Mouse (Mus musculus) forebrain, embryonic 13.5 days (tissue): Measurements from ENCODE around the gene Stpg4. TPM values are rescaled to one million over a fixed set of nuclear protein-coding genes. Genes with fewer than 3 reads are reported as not detected.

ENCODE experiments used
- ATAC-seq: fragments of 200-750 bp; cut with Nextera tagmentation; 2 replicates; pipeline ENCODE4 v1.8.0; 2017
- H3K27ac ChIP-seq: fragments of 300-500 bp; sonication (generic); 2 replicates; pipeline ENCODE4 v1.5.1; 2015; ENCODE audit warnings: inconsistent platforms, mild to moderate bottlenecking, moderate library complexity
- H3K27me3 ChIP-seq: fragments of 300-500 bp; sonication (generic); 2 replicates; pipeline ENCODE4 v1.6.1; 2015; ENCODE audit warnings: mild to moderate bottlenecking, inconsistent platforms
- H3K36me3 ChIP-seq: fragments of 300-500 bp; sonication (generic); 2 replicates; pipeline ENCODE4 v1.6.1; 2015; ENCODE audit warnings: mild to moderate bottlenecking, inconsistent platforms; ENCODE audit not compliant: poor library complexity, severe bottlenecking
- H3K4me1 ChIP-seq: fragments of 300-500 bp; sonication (generic); 2 replicates; pipeline ENCODE4 v1.6.1; 2015; ENCODE audit warnings: inconsistent platforms
- H3K4me2 ChIP-seq: fragments of 300-500 bp; sonication (generic); 2 replicates; pipeline ENCODE4 v1.6.1; 2015; ENCODE audit warnings: inconsistent platforms, mild to moderate bottlenecking, moderate library complexity
- H3K4me3 ChIP-seq: fragments of 300-500 bp; sonication (generic); 2 replicates; pipeline ENCODE4 v1.5.1; 2015; ENCODE audit warnings: mild to moderate bottlenecking, inconsistent platforms
- H3K9ac ChIP-seq: fragments of 300-500 bp; sonication (generic); 2 replicates; pipeline ENCODE4 v1.6.1; 2015; ENCODE audit warnings: mild to moderate bottlenecking, inconsistent platforms
- H3K9me3 ChIP-seq: fragments of 300-500 bp; sonication (generic); replicated peaks from 2 replicates; pipeline ENCODE4 v1.6.1; 2016; ENCODE audit warnings: inconsistent platforms
- WGBS: fragments of 180-500 bp; shearing (Covaris S2); methylation state at CpG from one replicate; pipeline ENCODE4 v1.1.7; 2015; 5-methylcytosine and 5-hydroxymethylcytosine counted together
- polyA plus RNA-seq: library from polyadenylated mRNA; unstranded; fragments of >200 nt; fragmentation: Nextera tagmentation; extraction: Ambion mirVana; gene quantifications from 2 replicates; pipeline ENCODE4 v1.2.1, GENCODE M21; 2015

The Stpg4 gene
- polyA plus RNA-seq, 1 experiment from 2014 or later, result not detected

GRCm38 (mm10) chr17:87375941-87376511 is 51.5 kb downstream of the Stpg4 start:
- no peak for ATAC-seq
- H3K27ac ChIP-seq, result peak overlapping the region; percentile 44; the same call in 1 of the 2 replicates
- no peak overlapping the region for H3K4me3 ChIP-seq
- H3K9ac ChIP-seq, result no peak overlapping the region
- H3K36me3 ChIP-seq, result no peaks in the 10 kb centered on the region
- no peaks in the 10 kb centered on the region for H3K27me3 ChIP-seq
- H3K4me2 ChIP-seq, result no peak overlapping the region
- H3K9me3 ChIP-seq, result no peaks in the 10 kb centered on the region
- 76% methylated on average over 10 of the region's 10 CpGs for WGBS
- H3K4me1 ChIP-seq, result peaks cover 41% of the 10 kb centered on the region

- no peaks in the 10 kb centered on the region for H3K36me3 ChIP-seq
- no peak overlapping the region for H3K9ac ChIP-seq
- no peaks in the 10 kb centered on the region for H3K9me3 ChIP-seq
- no peak for ATAC-seq
- H3K4me2 ChIP-seq, result no peak overlapping the region
- H3K27ac ChIP-seq, result no peak overlapping the region
- 90% methylated on average over 9 of the region's 9 CpGs for WGBS
- H3K4me1 ChIP-seq, result peaks cover 41% of the 10 kb centered on the region
- no peaks in the 10 kb centered on the region for H3K27me3 ChIP-seq
- H3K4me3 ChIP-seq, result no peak overlapping the region
Measured at GRCm38 (mm10) chr17:87373327-87373726, 54.2 kb downstream of the Stpg4 start.

- no peak overlapping the region for H3K4me3 ChIP-seq
- H3K4me1 ChIP-seq, result peaks cover 40% of the 10 kb centered on the region
- no peak overlapping the region for H3K4me2 ChIP-seq
- H3K9ac ChIP-seq, result no peak overlapping the region
- H3K27ac ChIP-seq, result peak overlapping the region; percentile 58; the same call in 1 of the 2 replicates
- H3K9me3 ChIP-seq, result no peaks in the 10 kb centered on the region
- no peaks in the 10 kb centered on the region for H3K36me3 ChIP-seq
- no peak for ATAC-seq
- WGBS, result 57% methylated on average over 7 of the region's 7 CpGs
- H3K27me3 ChIP-seq, result no peaks in the 10 kb centered on the region
Measured at GRCm38 (mm10) chr17:87372189-87372588, 55.4 kb downstream of the Stpg4 start.

- no peak overlapping the region for H3K4me2 ChIP-seq
Measured at GRCm38 (mm10) chr17:87369270-87369759, 58.2 kb downstream of the Stpg4 start.

GRCm38 (mm10) chr17:87368481-87368880 is 59.1 kb downstream of the Stpg4 start:
- Histone ChIP-seq H3K4me3 (no peak overlapping the region), H3K9me3 (no peaks in the 10 kb centered on the region), H3K36me3 (no peaks in the 10 kb centered on the region), H3K4me1 (peaks cover 38% of the 10 kb centered on the region), H3K27ac (no peak overlapping the region), H3K27me3 (no peaks in the 10 kb centered on the region), H3K4me2 (no peak overlapping the region), H3K9ac (no peak overlapping the region)
- ATAC-seq, result no peak
- 92% methylated on average over 10 of the region's 10 CpGs for WGBS

More at GRCm38 (mm10) chr17:87369270-87369759, 58.2 kb downstream of the Stpg4 start:
- Histone ChIP-seq H3K9ac (no peak overlapping the region), H3K27ac (peak overlapping the region; percentile 22; the same call in 1 of the 2 replicates), H3K36me3 (no peaks in the 10 kb centered on the region), H3K27me3 (no peaks in the 10 kb centered on the region), H3K4me3 (no peak overlapping the region), H3K4me1 (peaks cover 38% of the 10 kb centered on the region), H3K9me3 (no peaks in the 10 kb centered on the region)
- peak; percentile 23; the same call in 1 of the 2 replicates for ATAC-seq
- 60% methylated on average over 18 of the region's 18 CpGs for WGBS

GRCm38 (mm10) chr17:87367640-87368039 is 59.9 kb downstream of the Stpg4 start:
- no peak overlapping the region for H3K4me2 ChIP-seq
- 65% methylated on average over 3 of the region's 3 CpGs for WGBS
- no peak overlapping the region for H3K27ac ChIP-seq
- H3K9me3 ChIP-seq, result no peaks in the 10 kb centered on the region
- no peak overlapping the region for H3K9ac ChIP-seq
- H3K4me3 ChIP-seq, result no peak overlapping the region
- no peaks in the 10 kb centered on the region for H3K36me3 ChIP-seq
- H3K4me1 ChIP-seq, result peaks cover 36% of the 10 kb centered on the region
- 0 out of 2 replicates have a peak, but pooled peaks have one; percentile 22 for ATAC-seq
- H3K27me3 ChIP-seq, result no peaks in the 10 kb centered on the region

- no peak overlapping the region for H3K27ac ChIP-seq
- no peak overlapping the region for H3K4me3 ChIP-seq
- H3K9me3 ChIP-seq, result no peaks in the 10 kb centered on the region
- 46% methylated on average over 4 of the region's 4 CpGs for WGBS
- no peak overlapping the region for H3K9ac ChIP-seq
- peaks cover 32% of the 10 kb centered on the region for H3K4me1 ChIP-seq
- H3K27me3 ChIP-seq, result no peaks in the 10 kb centered on the region
- H3K36me3 ChIP-seq, result no peaks in the 10 kb centered on the region
- no peak overlapping the region for H3K4me2 ChIP-seq
- ATAC-seq, result no peak
Measured at GRCm38 (mm10) chr17:87367228-87367627, 60.3 kb downstream of the Stpg4 start.

- no peak for ATAC-seq
- H3K9me3 ChIP-seq, result no peaks in the 10 kb centered on the region
- WGBS, result 27% methylated on average over 2 of the region's 2 CpGs
- peaks cover 34% of the 10 kb centered on the region for H3K4me1 ChIP-seq
- no peak overlapping the region for H3K4me3 ChIP-seq
- no peaks in the 10 kb centered on the region for H3K27me3 ChIP-seq
- H3K36me3 ChIP-seq, result no peaks in the 10 kb centered on the region
- H3K27ac ChIP-seq, result no peak overlapping the region
- H3K4me2 ChIP-seq, result no peak overlapping the region
- H3K9ac ChIP-seq, result no peak overlapping the region
Measured at GRCm38 (mm10) chr17:87366520-87366919, 61.0 kb downstream of the Stpg4 start.

GRCm38 (mm10) chr17:87365268-87365667 is 62.3 kb downstream of the Stpg4 start:
- no peak overlapping the region for H3K4me3 ChIP-seq
- no peaks in the 10 kb centered on the region for H3K9me3 ChIP-seq
- WGBS, result 84% methylated on average over 8 of the region's 8 CpGs
- peaks cover 39% of the 10 kb centered on the region for H3K4me1 ChIP-seq
- no peak overlapping the region for H3K27ac ChIP-seq
- no peak overlapping the region for H3K9ac ChIP-seq
- H3K36me3 ChIP-seq, result no peaks in the 10 kb centered on the region
- no peak overlapping the region for H3K4me2 ChIP-seq
- H3K27me3 ChIP-seq, result no peaks in the 10 kb centered on the region
- ATAC-seq, result no peak

- Histone ChIP-seq H3K36me3 (no peaks in the 10 kb centered on the region), H3K27ac (no peak overlapping the region), H3K4me1 (peaks cover 28% of the 10 kb centered on the region), H3K4me2 (no peak overlapping the region), H3K9me3 (no peaks in the 10 kb centered on the region), H3K4me3 (no peak overlapping the region), H3K27me3 (no peaks in the 10 kb centered on the region), H3K9ac (no peak overlapping the region)
- ATAC-seq, result no peak
- WGBS, result 91% methylated on average over 15 of the region's 15 CpGs
Measured at GRCm38 (mm10) chr17:87364108-87364507, 63.4 kb downstream of the Stpg4 start.

GRCm38 (mm10) chr17:87361132-87361531 is 66.4 kb downstream of the Stpg4 start:
- H3K27me3 ChIP-seq, result no peaks in the 10 kb centered on the region
- no peak overlapping the region for H3K9ac ChIP-seq
- H3K9me3 ChIP-seq, result no peaks in the 10 kb centered on the region
- 36% methylated on average over 3 of the region's 3 CpGs for WGBS
- H3K27ac ChIP-seq, result peak overlapping the region; percentile 4; the same call in 1 of the 2 replicates
- peaks cover 13% of the 10 kb centered on the region for H3K4me1 ChIP-seq
- no peak overlapping the region for H3K4me2 ChIP-seq
- 0 out of 2 replicates have a peak, but pooled peaks have one; percentile 38 for ATAC-seq
- no peak overlapping the region for H3K4me3 ChIP-seq
- H3K36me3 ChIP-seq, result no peaks in the 10 kb centered on the region

GRCm38 (mm10) chr17:87357506-87357905 is 70.0 kb downstream of the Stpg4 start:
- Histone ChIP-seq H3K4me3 (no peak overlapping the region), H3K27me3 (no peaks in the 10 kb centered on the region), H3K4me1 (peaks cover 20% of the 10 kb centered on the region), H3K27ac (no peak overlapping the region), H3K4me2 (no peak overlapping the region), H3K9me3 (no peaks in the 10 kb centered on the region), H3K9ac (no peak overlapping the region), H3K36me3 (no peaks in the 10 kb centered on the region)
- ATAC-seq, result no peak
- WGBS, result 80% methylated on average over 9 of the region's 9 CpGs

GRCm38 (mm10) chr17:87356261-87356660 is 71.3 kb downstream of the Stpg4 start:
- no peak for ATAC-seq
- H3K4me3 ChIP-seq, result no peak overlapping the region
- no peak overlapping the region for H3K27ac ChIP-seq
- H3K36me3 ChIP-seq, result no peaks in the 10 kb centered on the region
- H3K9me3 ChIP-seq, result no peaks in the 10 kb centered on the region
- H3K4me2 ChIP-seq, result no peak overlapping the region
- 89% methylated on average over 5 of the region's 5 CpGs for WGBS
- H3K9ac ChIP-seq, result no peak overlapping the region
- peaks cover 26% of the 10 kb centered on the region for H3K4me1 ChIP-seq
- no peaks in the 10 kb centered on the region for H3K27me3 ChIP-seq
